Mouse (Mus musculus) ES-E14 (cell line): ENCODE results near the gene Ctns.

Experiments used
- CHD2 ChIP-seq: IDR thresholded peaks from 2 replicates; pipeline ENCODE4 v1.6.1; 2014; ENCODE audit warnings: mild to moderate bottlenecking, low read depth, low read length, inconsistent platforms
- MAFK ChIP-seq: IDR thresholded peaks from 2 replicates; pipeline ENCODE4 v1.6.1; 2014; ENCODE audit warnings: mild to moderate bottlenecking, low read depth, low read length, inconsistent platforms; ENCODE audit not compliant: insufficient read depth
- ZC3H11A ChIP-seq: IDR thresholded peaks from 2 replicates; pipeline ENCODE4 v1.6.1; 2012; ENCODE audit warnings: low read depth, mild to moderate bottlenecking, inconsistent platforms, low read length, borderline replicate concordance
- ZNF384 ChIP-seq: IDR thresholded peaks from 2 replicates; pipeline ENCODE4 v1.6.1; 2012; ENCODE audit warnings: low read depth, low read length, inconsistent platforms

- no peak for TF ChIP-seq MAFK
- TF ChIP-seq ZNF384 = no peak
- TF ChIP-seq ZC3H11A = no peak
- TF ChIP-seq CHD2 = no peak
Observed at GRCm38 (mm10) chr11:73137116-73137515, 61.7 kb downstream of the Ctns start.
